Comparison of ENCODE assay signal across 41 mouse cellular contexts in genomic region chr7:14010686-14011085, GRCm38 (mm10). TPM values are rescaled to one million over a fixed set of nuclear protein-coding genes. Genes with fewer than 3 reads are reported as not detected.
"Had no signal": no experiment of that assay in that cellular context is flagged by ENCODE, and none has a peak within 500 bp of the region (broad histone marks: within the 10 kb centered on the region; RNA-seq: fewer than 3 reads in every experiment).

No protein-coding gene starts in this region.

RNA-seq across cellular contexts. Expression of gene Sult2a4, which starts 21.3 kb away (rescaled TPM):
- total RNA-seq: heart, postnatal 10 days; heart, postnatal 14 days; heart, postnatal 25 days; heart, postnatal 36 days; heart, postnatal 4 days; hematopoietic stem cell, adult 5-6 weeks; hindbrain, postnatal 0 days; layer of hippocampus, adult 18-20 months; layer of hippocampus, adult 2 months; layer of hippocampus, adult 8-10 months; layer of hippocampus, postnatal 10 days; layer of hippocampus, postnatal 14 days; layer of hippocampus, postnatal 25 days; layer of hippocampus, postnatal 36 days; left cerebral cortex, adult 18-20 months; left cerebral cortex, adult 2 months; left cerebral cortex, adult 8-10 months had no signal
- polyA plus RNA-seq: heart, embryonic 12.5 days; heart, embryonic 13.5 days; heart, embryonic 14.5 days; heart, embryonic 15.5 days; heart, embryonic 16.5 days; heart, postnatal 0 days; hindbrain, embryonic 10.5 days; hindbrain, embryonic 11.5 days; hindbrain, embryonic 12.5 days; hindbrain, embryonic 13.5 days; hindbrain, embryonic 14.5 days; hindbrain, embryonic 15.5 days; hindbrain, embryonic 16.5 days; hindbrain, postnatal 0 days; inflammation-experienced regulatory T-cells, adult 6 months; intestine, embryonic 14.5 days; intestine, embryonic 15.5 days; intestine, embryonic 16.5 days; intestine, postnatal 0 days; kidney, adult 2 months; kidney, embryonic 14.5 days; kidney, embryonic 15.5 days; kidney, embryonic 16.5 days; kidney, postnatal 0 days; large intestine, adult 2 months had no signal
